Mouse (Mus musculus) cerebellum, adult 2 months (tissue): Measurements from ENCODE around the gene Rerg.

ENCODE experiments used
- CTCF ChIP-seq: fragments of 200-500 bp; IDR thresholded peaks from 2 replicates; pipeline ENCODE4 v1.5.1; 2011; ENCODE audit warnings: low read depth, mild to moderate bottlenecking, control low read depth, low read length, moderate library complexity, borderline replicate concordance; ENCODE audit not compliant: insufficient read depth
- POLR2A ChIP-seq: fragments of 200-500 bp; IDR thresholded peaks from 2 replicates; pipeline ENCODE4 v1.6.1; 2011; ENCODE audit warnings: low read length, control low read depth, borderline replicate concordance; ENCODE audit not compliant: insufficient read depth

DNA sequence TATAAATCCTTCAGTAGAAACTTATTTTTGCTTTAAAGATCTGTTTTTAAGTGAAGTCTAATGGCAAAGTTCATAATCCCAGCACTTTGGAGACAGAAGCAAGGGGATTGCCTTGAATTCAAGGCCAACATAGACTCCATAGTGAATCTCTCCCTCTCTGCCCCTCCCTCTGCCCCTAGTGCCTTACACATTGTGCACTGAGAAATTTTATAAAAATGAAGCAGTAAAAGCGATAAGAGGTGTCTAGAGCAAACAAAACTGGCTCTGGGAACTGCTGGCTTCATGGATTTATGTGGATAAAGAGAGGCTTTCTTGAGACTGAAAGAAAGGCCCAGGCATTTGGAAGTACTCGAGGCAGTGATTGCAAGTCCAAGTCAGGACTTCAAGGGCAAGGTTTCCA, 145.8 kb downstream of the Rerg start:
- no peak for TF ChIP-seq POLR2A
- TF ChIP-seq CTCF = no peak
